Mouse (Mus musculus): Measurements from ENCODE around the gene Phf5a. TPM values are rescaled to one million over a fixed set of nuclear protein-coding genes. Genes with fewer than 3 reads are reported as not detected.

Phf5a gene
- polyA plus RNA-seq, 1 experiment from 2014 or later, result 92.7 TPM

GRCm38 (mm10) chr15:81845724-81846123 lies 26.0 kb downstream of the Phf5a start:
- Histone ChIP-seq H3K27ac (replicated peaks) (0 out of 2 replicates have a peak overlapping the region, but pooled peaks have one; percentile 32), H3K4me3 (no peak overlapping the region), H3K4me2 (no peak overlapping the region), H3K4me1 (peaks cover 14% of the 10 kb centered on the region), H3K9ac (0 out of 2 replicates have a peak overlapping the region, but pooled peaks have one; percentile 47), H3K36me3 (peaks cover 39% of the 10 kb centered on the region), H3K27me3 (replicated peaks) (no peaks in the 10 kb centered on the region), H3K9me3 (no peaks in the 10 kb centered on the region)
- WGBS, result 25% methylated on average over 4 of the region's 4 CpGs
- no peak for ATAC-seq (ENCODE audit: extremely low read depth, insufficient number of reproducible peaks, low FRiP score, low TSS enrichment)

DNA sequence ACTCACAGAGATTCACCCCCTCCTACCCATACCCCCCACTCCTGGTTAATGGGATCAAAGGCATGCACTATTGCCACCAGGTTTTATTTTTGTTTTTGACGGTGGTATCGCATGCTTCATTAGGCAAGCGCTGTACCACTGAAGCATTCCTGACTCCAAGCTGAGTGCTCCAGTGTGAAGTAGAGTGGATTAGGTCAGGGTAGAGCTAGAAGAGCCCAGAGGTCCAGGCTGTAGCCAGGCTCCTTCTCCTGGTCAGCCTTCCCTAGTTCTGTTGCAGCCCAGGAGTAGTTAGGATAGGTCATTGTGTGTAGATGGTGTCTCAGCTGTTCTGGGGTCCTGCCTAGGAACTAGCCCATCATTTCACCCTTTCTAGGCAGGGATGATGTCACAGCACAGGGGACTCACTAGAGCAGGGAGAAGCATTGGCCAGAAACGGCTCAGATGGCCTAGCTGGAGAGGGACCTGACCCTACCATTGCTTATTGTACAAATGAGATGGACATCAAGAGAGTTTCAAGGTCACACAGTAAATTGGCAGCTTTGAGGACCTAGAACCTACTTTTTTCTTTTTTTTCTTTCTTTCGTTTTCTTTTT lies 26.6 kb downstream of the Phf5a start:
- no peak overlapping the region for H3K4me2 ChIP-seq
- ATAC-seq (ENCODE audit: extremely low read depth, insufficient number of reproducible peaks, low FRiP score, low TSS enrichment), result no peak
- H3K9me3 ChIP-seq, result no peaks in the 10 kb centered on the region
- no peak overlapping the region for H3K4me3 ChIP-seq
- H3K9ac ChIP-seq, result 0 out of 2 replicates have a peak overlapping the region, but pooled peaks have one; percentile 47
- WGBS, result 74% methylated on average over 5 of the region's 5 CpGs
- H3K27ac ChIP-seq (replicated peaks), result 0 out of 2 replicates have a peak overlapping the region, but pooled peaks have one; percentile 32
- H3K36me3 ChIP-seq, result peaks cover 33% of the 10 kb centered on the region
- H3K4me1 ChIP-seq, result peaks cover 15% of the 10 kb centered on the region
- no peaks in the 10 kb centered on the region for H3K27me3 ChIP-seq (replicated peaks)

GRCm38 (mm10) chr15:81842275-81842674 lies 29.4 kb downstream of the Phf5a start:
- no peak for ATAC-seq (ENCODE audit: extremely low read depth, insufficient number of reproducible peaks, low FRiP score, low TSS enrichment)
- no peak overlapping the region for H3K27ac ChIP-seq (replicated peaks)
- WGBS, result 80% methylated on average over 7 of the region's 7 CpGs
- peaks cover 27% of the 10 kb centered on the region for H3K4me1 ChIP-seq
- H3K4me3 ChIP-seq, result no peak overlapping the region
- H3K9ac ChIP-seq, result no peak overlapping the region
- H3K36me3 ChIP-seq, result peaks cover 8% of the 10 kb centered on the region; the same call in 1 of the 2 replicates
- no peaks in the 10 kb centered on the region for H3K27me3 ChIP-seq (replicated peaks)
- H3K4me2 ChIP-seq, result no peak overlapping the region
- H3K9me3 ChIP-seq, result no peaks in the 10 kb centered on the region

DNA sequence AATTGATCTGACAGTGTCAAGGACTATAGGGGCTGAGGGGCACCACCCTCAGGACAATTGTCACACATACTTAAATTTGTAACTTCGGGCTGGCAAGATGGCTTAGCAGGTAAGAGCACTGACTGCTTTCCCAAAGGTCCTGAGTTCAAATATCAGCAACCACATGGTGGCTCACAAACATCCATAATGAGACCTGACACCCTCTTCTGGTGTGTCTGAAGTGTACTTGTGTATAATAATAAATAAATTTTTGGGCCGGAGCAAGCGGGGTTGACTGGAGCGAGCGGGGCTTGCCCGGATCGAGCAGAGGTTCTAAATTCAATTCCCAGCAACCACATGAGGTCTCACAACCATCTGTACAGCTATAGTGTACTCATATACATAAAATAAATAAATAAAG lies 31.4 kb downstream of the Phf5a start:
- H3K9ac ChIP-seq, result no peak overlapping the region
- ATAC-seq (ENCODE audit: extremely low read depth, insufficient number of reproducible peaks, low FRiP score, low TSS enrichment), result no peak

DNA sequence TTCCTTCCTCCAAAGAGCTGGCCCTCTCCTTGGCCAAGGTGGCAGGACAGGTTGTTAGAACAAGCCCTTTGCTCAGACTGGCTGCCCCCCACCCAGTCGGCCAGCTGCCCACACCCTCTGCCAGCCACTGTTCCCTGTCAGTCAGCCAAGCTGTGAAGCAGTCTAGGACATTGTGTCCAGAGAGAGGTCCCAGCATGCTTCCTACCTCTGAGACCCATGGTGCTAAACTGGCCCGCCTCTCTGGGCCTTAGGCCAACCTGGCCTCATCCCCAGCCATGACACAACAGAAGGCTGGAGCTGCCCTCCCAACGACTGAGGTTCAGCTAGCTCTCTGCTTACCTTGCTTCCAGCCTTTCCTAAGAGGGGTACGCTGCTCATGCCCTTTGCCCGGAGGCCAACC lies 32.1 kb downstream of the Phf5a start:
- H3K4me1 ChIP-seq, result peaks cover 37% of the 10 kb centered on the region
- peaks cover 9% of the 10 kb centered on the region for H3K27me3 ChIP-seq (replicated peaks)
- no peak overlapping the region for H3K4me2 ChIP-seq
- no peaks in the 10 kb centered on the region for H3K36me3 ChIP-seq
- H3K9ac ChIP-seq, result no peak overlapping the region; the same call in 1 of the 2 replicates
- H3K4me3 ChIP-seq, result no peak overlapping the region
- peak overlapping the region; percentile 59 for H3K27ac ChIP-seq (replicated peaks)
- ATAC-seq (ENCODE audit: extremely low read depth, insufficient number of reproducible peaks, low FRiP score, low TSS enrichment), result peak; percentile 47; the same call in 1 of the 2 replicates
- whole genome bisulfite sequencing, result 55% methylated on average over 5 of the region's 5 CpGs
- no peaks in the 10 kb centered on the region for H3K9me3 ChIP-seq

More for the DNA sequence above, 31.4 kb downstream of the Phf5a start:
- Histone ChIP-seq H3K9me3 (no peaks in the 10 kb centered on the region), H3K4me1 (peaks cover 36% of the 10 kb centered on the region), H3K4me3 (no peak overlapping the region), H3K36me3 (no peaks in the 10 kb centered on the region), H3K27ac (replicated peaks) (0 out of 2 replicates have a peak overlapping the region, but pooled peaks have one; percentile 59), H3K27me3 (replicated peaks) (peaks cover 4% of the 10 kb centered on the region; the same call in 1 of the 2 replicates), H3K4me2 (no peak overlapping the region)
- WGBS, result 88% methylated on average over 7 of the region's 7 CpGs

DNA sequence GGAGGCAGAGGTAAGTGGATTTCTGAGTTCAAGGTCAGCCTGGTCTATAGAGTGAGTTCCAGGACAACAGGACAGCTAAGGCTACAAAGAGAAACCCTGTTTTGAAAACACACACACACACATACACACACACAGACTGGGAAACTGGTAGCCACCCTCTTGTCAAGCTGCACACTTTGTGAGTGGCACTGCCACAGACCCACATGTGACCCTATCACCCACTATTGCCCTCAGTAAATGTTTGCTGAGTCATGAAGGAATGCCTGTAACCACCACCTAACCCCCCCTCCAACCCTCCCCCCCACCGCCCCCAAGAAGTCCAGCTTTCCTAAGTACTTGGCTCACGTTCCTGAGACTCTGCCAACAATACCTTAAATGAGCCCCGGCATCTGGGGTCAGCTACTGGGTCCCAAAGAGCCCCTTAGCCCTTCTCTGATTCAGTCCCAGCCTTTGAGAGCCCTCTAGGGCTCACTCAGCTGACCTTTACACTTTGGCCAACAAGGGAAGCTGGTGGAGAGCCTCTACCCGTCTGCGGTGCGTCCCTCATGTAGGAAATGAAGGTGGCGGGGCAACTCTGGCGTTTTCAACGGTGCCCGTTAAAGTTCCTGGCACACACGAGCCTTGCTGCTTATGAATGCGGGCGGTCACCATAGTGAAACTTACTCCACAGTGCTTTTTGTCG lies 33.0 kb downstream of the Phf5a start:
- H3K4me1 ChIP-seq, result peaks cover 46% of the 10 kb centered on the region
- 68% methylated on average over 14 of the region's 14 CpGs for WGBS
- no peaks in the 10 kb centered on the region for H3K9me3 ChIP-seq
- ATAC-seq (ENCODE audit: extremely low read depth, insufficient number of reproducible peaks, low FRiP score, low TSS enrichment), result no peak
- no peak overlapping the region for H3K4me2 ChIP-seq
- no peak overlapping the region for H3K4me3 ChIP-seq
- H3K9ac ChIP-seq, result no peak overlapping the region
- no peak overlapping the region for H3K27ac ChIP-seq (replicated peaks)
- H3K27me3 ChIP-seq (replicated peaks), result peaks cover 9% of the 10 kb centered on the region
- H3K36me3 ChIP-seq, result no peaks in the 10 kb centered on the region

DNA sequence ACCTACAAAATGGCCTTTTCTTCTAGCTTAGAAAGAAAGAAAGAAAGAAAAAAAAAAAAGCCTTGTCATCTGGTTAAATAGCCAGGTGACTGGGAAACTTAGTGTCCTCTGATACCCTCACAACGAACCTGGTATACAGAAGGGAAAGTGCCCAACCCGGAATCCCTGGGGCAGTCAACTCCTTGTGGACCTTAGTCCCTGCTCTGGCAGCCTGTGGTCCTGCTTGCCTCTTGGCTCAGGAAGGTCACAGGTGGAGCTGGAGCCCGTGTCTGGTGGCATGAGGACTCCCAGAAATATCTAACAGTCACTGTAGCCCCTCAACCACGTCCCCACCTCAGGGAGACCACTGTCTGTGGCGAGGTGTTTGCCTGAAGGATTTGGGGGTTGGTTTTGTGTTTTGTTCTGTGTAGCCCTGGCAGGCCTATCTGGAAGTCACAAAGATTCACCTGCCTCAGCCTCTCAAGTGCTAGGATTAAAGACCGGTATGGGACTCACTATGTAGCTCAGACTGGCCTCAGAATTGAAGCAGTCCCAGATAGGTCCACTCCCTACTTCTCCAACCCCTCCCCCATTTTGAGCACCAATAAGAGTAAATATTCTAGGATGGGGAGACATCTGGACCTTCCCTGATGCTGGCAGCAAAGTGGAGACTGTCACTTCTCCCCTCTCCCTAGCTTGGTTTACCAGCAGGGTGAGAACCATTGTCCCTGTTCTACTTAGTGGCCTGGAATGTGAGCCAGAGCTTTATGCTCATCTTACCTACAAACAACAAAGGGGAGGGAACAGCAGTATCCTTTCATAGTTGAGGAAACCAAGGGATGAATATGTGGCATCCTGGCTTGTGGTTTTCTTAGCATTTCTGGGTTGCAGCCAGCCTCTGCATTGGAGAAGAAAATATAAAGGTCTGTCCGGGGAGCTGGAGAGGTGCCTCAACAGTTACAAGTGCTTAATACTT lies 34.5 kb downstream of the Phf5a start:
- Histone ChIP-seq H3K4me3 (peak overlapping the region; percentile 49), H3K4me2 (peak overlapping the region; percentile 71), H3K27ac (replicated peaks) (no peak overlapping the region), H3K9me3 (no peaks in the 10 kb centered on the region), H3K4me1 (peaks cover 47% of the 10 kb centered on the region), H3K9ac (peak overlapping the region; percentile 75), H3K27me3 (replicated peaks) (peaks cover 9% of the 10 kb centered on the region), H3K36me3 (no peaks in the 10 kb centered on the region)
- ATAC-seq (ENCODE audit: extremely low read depth, insufficient number of reproducible peaks, low FRiP score, low TSS enrichment), result no peak
- 52% methylated on average over 7 of the region's 7 CpGs for WGBS

DNA sequence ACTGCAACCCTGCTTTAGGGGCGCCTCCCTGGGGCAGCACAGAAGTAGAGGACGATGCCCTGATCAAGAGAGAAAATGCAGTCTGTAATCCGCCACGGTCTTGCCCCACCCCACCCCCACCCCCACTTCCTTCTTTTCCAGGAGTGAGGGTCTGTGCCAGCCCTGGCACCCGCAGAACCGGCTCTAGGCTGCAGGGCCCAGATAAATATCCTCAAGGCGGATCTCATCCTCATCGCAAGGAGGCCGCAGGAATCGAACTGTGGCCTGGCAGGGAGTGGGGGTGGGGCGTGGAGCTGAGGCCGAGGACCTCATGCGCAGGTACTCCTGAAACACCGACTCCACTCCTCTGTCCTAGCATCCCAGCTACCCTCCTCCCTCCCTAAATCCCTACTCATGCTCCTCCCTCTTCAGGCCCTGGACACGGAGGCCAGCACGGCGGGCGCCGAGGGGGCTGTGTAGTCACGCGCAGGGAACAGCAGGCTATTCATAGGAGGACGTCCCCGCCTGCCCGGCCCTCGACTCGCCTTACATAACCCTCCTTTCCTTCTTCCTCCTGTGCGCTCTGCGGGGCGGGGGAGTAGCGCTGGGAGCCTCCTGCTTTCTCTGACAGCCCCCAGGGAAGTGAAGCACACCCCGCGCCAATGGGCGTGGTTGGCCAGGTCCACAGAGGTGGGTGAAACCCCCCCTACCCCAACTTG lies 35.4 kb downstream of the Phf5a start:
- H3K4me1 ChIP-seq, result peaks cover 50% of the 10 kb centered on the region
- H3K9me3 ChIP-seq, result no peaks in the 10 kb centered on the region
- H3K9ac ChIP-seq, result peak overlapping the region; percentile 75
- peak overlapping the region; percentile 66 for H3K27ac ChIP-seq (replicated peaks)
- H3K4me2 ChIP-seq, result peak overlapping the region; percentile 71
- peak overlapping the region; percentile 49 for H3K4me3 ChIP-seq
- H3K36me3 ChIP-seq, result no peaks in the 10 kb centered on the region
- 2% methylated on average over 33 of the region's 33 CpGs for WGBS
- peaks cover 9% of the 10 kb centered on the region for H3K27me3 ChIP-seq (replicated peaks)
- peak; percentile 61 for ATAC-seq (ENCODE audit: extremely low read depth, insufficient number of reproducible peaks, low FRiP score, low TSS enrichment)

DNA sequence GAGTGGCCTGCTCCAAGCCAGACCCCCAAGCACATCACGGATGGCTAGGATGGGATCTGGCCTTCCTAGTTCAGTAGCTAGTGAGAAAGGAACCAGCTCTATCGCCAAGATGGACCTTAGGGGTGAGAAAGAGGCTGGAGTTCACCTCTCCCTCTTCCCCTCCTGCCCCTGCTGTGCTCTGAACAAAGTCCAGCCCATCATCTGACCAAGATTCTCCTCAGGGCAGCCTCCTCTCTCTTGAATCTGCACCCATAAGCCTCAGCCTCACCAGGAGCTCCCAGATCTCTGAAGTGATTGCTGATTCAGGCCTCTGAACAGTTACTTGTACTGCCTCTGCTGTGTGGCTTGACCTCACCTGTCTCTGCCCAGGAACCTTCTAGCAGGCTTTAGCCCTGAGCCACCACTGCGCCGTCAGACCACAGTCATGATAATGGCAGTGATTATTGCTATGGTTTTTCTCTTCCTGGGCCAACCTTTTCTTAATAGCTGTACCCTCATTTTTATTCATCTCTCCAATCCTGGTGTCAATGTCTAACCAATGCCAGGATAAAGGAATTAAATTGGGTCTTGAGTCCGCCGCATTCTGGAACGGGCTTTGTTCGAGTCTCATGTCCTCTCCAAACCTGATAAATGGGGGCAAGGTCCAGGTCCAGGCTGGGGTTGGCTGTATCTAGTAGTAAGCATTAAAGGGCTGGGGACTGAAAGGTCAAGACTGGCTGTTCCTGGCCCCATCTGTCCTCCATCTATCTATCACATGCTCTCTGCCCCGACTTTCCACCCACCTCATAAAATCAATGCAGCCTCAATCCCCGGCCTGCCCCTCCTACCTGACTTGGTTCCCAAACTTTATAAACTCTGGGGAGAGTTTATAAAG lies 36.5 kb downstream of the Phf5a start:
- Histone ChIP-seq H3K9ac (no peak overlapping the region), H3K9me3 (no peaks in the 10 kb centered on the region), H3K4me3 (no peak overlapping the region), H3K27ac (replicated peaks) (no peak overlapping the region), H3K27me3 (replicated peaks) (peaks cover 9% of the 10 kb centered on the region), H3K4me1 (peaks cover 54% of the 10 kb centered on the region), H3K4me2 (peak overlapping the region; percentile 71; the same call in 1 of the 2 replicates), H3K36me3 (no peaks in the 10 kb centered on the region)
- WGBS, result 70% methylated on average over 10 of the region's 10 CpGs
- ATAC-seq (ENCODE audit: extremely low read depth, insufficient number of reproducible peaks, low FRiP score, low TSS enrichment), result no peak

Measured in heart, embryonic 13.5 days (tissue).